Mouse (Mus musculus): Measurements from ENCODE around the gene Chpf2. TPM values are rescaled to one million over a fixed set of nuclear protein-coding genes. Genes with fewer than 3 reads are reported as not detected.
A peak's percentile ranks its signal among the peaks of the same experiment; 100 is the strongest.

Chpf2 gene
- total RNA-seq, 2 experiments from 2014 or later = 35.4 to 46.3 TPM

DNA sequence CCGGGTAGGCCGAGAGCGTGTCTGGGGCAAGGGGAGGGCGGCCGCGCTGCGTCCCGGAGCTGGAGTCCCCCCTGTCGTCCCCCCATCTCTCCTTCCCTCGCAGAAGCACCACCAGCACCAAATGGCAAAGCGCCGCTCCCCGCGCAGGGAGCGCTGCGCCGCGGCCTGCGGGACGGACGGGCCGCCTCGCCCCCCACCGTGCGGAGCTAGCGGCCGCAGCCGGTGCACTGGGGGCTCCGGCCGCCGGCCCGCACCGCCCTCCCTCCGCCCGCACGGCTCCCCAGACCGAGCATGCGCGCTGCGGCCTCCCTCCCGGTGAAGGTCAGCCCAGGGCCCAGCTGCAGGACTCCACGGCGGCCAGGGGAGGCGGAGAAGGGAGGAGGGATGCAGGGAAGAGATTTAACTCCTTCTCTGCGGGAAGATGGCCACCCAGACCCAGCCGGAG, 18.1 kb downstream of the Chpf2 start:
- DNase-seq = peak; percentile 95

GRCm38 (mm10) chr5:24605321-24605979, 18.9 kb downstream of the Chpf2 start:
- DNase-seq = no peak

DNA sequence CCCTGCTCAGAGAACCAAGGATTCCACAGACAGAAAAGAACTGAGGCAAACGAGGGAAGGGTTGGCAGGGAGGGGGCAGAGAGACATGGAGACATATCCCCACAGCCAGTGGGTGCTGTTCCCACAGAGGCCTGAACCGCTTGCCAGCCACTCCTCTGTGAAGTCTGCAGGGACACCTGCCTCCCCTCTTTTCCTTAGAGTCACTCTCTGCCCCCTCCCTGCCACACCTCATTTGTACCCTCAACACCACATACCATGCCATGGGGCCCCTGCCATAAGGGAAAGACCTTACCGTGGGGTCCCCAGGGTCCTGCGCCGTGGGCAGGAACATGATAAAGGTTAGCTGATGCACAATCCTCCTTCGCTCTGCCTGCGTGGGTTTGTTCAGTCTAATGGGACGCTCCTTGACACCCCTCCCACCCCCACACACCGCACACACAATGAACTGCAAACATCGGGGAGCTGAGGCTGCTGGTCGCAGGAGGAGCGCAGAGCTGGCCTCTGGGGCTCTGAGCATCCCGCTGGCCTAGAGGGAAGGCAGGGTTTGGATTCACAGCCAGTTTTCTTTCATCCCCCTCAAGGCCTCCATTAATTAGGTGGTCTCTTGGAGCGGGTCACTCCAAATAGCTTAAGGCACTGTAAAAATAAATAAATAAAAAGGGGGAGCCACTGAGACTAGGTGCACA, 19.6 kb downstream of the Chpf2 start:
- DNase-seq = no peak

DNA sequence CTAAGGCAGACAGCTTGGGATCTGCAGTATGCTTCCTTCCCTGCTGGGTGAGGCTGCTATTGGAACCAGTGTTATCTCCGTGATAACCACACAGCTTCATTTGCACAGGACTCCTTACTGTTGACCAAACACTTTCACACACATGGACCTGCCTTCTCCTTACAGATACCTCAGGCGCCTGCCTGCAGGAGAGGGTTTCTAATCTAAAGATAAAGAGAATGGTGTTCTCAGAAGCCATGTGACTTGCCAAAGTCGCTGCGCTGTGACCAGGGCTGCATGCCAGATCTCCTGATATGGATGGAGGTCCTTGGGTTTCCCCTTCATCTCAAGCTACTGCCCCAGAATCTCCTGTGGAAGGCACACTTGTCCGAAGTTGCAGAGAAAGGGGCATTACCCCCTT, 22.8 kb downstream of the Chpf2 start:
- DNase-seq = no peak

- peak; percentile 64 for DNase-seq
These were observed 25.1 kb downstream of the Chpf2 start for GRCm38 (mm10) chr5:24611366-24612301.

GRCm38 (mm10) chr5:24612302-24612649, 25.7 kb downstream of the Chpf2 start:
- no peak for DNase-seq

DNA sequence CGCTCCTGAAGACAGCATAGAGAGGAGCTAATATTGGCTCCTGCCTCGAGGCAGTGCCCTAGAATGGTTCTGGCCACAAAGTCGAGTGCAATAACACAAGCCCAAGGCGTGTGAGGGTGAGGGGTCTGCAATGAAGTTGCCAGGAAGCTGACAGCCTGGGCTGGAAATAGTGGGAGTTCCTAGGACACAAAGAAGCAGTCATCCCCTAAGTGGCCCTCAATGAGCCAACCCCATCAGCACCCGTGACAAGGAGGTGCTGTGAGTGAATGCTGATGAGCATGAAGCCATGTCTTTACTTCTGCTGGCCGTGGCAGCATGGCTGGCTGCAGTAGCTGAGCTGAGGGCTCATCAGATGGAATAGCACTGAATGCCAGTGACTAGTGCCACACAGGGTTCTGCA, 28.6 kb downstream of the Chpf2 start:
- DNase-seq = no peak

GRCm38 (mm10) chr5:24618921-24619320, 32.4 kb downstream of the Chpf2 start:
- no peak for DNase-seq

GRCm38 (mm10) chr5:24620116-24620515, 33.6 kb downstream of the Chpf2 start:
- DNase-seq = no peak

- no peak for DNase-seq
These were observed 34.1 kb downstream of the Chpf2 start for GRCm38 (mm10) chr5:24620626-24621025.

GRCm38 (mm10) chr5:24622386-24623040, 36.0 kb downstream of the Chpf2 start:
- DNase-seq = no peak

DNA sequence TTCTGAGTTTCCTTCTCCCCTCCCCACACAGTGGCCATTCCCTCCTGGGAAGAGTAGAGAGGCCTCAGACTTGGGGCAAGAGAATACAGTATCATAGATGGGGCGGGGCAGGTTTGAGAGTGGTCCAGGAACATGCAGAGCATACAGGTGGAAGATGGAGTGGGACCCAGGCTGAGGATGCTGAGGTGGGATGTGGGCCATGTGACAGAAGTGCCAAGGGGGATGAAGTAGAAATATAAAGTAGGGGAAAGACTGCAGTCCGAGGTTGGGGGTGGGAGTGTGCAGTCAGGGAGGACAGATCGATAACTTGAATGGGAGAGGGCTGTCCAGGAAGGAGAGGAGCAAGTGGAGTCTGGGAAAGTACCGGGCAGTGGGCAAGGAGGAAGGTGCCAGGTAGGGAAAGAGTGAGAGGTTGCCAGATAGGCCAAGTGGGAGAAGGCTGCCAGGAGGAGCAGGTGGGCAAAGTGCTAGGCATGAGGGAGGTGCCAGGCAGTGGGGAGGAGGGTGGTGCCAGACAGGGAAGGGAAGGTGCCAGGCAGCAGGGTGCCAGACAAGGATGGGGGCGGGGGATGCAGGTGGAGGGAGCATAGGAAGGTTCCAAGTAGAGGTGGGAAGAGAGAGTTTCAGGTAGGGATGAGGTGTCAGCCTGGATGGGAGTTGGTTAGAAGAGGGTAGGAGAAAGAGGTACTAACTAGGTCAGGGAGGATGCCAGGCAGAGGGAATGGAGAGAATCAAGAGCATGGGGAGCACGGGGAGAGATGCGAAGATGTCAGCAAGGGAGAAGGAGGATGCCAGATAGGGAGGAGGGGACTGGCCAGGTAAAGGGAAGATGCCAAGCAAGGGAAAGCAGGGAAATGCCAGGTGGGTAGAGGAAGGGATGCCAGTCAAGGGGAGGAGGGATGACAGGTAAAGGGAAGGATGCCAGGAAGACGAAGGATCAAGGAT, 36.8 kb downstream of the Chpf2 start:
- DNase-seq = no peak

DNA sequence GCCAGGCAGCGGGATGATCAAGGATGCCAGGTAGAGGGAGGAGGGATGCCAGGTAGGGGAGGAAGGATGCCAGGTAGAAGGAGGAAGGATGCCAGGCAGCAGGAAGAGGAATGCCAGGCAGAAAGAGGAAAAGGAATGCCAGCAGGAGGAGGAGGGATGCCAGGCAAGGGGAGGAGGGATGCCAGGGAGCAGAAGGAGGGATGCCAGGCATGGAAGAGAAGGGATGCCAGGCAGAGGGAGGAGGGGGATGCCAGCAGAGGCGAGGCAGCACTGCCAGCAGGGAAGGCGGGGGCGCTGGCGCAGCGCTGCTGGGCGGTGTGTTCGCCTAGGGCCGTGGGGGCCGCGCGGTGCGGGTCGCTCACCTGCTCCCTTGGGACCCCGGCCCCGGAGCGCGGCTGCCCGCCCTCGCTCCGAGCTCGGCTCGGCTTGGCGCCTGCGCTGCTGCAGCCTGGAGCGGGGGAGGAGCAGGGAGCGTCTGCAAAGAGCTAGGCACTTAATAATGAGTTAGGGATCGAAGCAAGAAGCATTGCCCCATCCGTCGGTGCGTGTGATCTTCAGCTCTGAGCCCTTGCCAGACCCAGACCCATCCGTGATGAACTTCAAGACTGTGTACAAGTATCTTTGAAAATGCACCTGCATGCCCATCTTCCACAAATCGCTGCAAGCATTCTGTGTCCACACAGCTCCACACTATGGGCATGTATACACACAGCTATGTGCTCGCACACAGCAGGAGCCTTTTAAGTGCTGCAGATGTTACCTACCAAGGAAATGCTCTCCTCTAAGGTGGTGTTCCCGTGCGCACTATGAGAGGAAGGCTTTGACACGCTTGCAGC, 37.7 kb downstream of the Chpf2 start, which contains the start of gene Smarcd3:
Gene Smarcd3, minus strand, starts transcription at position 426 of the 836 bp plus-strand sequence.
- DNase-seq = peak; percentile 72

GRCm38 (mm10) chr5:24624822-24625120, 38.2 kb downstream of the Chpf2 start:
- DNase-seq = no peak

GRCm38 (mm10) chr5:24629712-24630111, 43.2 kb downstream of the Chpf2 start:
- DNase-seq = no peak

DNA sequence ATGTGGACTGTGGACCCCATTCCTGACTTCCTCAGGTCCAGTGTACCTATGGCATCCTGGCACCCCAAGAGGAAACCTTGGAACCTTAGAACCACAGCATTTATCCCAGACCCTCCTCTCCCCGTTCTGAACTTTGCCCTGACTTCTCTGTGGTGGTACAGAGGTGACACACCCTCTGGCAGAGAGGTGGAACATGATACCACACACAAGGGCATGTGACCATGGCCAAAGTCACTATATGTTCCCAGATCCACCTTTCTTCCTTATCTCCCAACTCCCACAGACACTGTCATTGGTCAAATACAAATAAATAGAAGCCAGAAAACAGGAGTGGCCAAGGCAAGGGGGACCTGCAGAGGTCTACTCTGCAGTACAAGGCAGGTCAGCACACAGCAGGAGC, 48.6 kb downstream of the Chpf2 start:
- no peak for DNase-seq

DNA sequence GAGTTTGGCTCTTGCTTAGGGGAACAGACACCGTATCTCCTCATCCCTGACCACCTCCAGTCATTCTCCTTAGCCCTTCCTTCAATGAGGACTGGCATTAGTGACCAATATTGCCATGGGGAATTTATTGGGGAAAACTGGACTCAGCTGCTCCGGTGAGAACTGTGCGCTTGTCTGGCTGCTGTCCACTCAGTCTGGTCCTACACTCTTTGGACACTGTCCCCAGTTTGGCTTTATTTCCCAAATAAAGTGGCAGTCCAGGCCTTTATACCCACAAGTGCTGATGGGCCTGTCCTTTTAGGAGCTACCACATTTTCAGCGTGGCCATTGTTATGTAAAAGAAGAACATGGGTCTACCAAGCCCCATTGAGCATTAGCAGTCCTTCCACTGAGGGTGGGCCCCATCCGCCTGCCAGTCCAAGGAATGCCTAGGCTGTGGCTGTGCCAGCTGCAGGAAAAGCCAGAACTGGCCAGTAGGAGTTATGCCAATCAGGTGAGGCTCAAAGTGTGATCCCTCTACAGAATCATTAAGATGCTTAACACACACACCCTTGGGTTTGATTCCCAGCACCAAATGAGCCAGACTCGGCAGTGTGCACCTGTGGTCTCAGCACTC, 49.1 kb downstream of the Chpf2 start:
- DNase-seq = no peak

- no peak for DNase-seq
These were observed 50.4 kb downstream of the Chpf2 start for GRCm38 (mm10) chr5:24636987-24637386.

DNA sequence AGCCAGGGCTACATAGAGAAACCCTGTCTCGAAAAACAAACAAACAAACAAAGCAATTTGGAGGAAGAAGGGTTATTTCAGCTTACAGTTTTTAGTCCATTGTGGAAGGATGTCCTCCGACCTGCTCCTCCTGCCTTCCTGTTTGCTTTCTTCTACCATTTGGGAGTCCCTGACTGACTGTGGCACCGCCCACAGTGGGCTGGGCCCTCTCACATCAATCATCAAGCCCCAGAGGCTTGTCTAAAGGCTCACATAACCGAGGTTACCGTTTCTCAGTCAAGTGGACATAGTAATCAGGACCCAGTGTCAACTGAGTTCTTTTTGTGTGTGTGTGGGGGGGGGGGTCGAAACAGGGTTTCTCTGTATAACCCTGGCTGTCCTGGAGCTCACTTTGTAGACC, 51.6 kb downstream of the Chpf2 start:
- DNase-seq = no peak

- no peak for DNase-seq
These were observed 52.5 kb downstream of the Chpf2 start for GRCm38 (mm10) chr5:24639081-24639480.
